Mouse (Mus musculus): ENCODE measurements around the gene Stkld1. TPM values are rescaled to one million over a fixed set of nuclear protein-coding genes. Genes with fewer than 3 reads are reported as not detected.
"Not testable (repeated sequence)": the region's sequence is repeated elsewhere in the genome, so short reads cannot be mapped to it uniquely, and the experiment has no call there.

Stkld1 gene
- not detected for total RNA-seq (2021)

DNA sequence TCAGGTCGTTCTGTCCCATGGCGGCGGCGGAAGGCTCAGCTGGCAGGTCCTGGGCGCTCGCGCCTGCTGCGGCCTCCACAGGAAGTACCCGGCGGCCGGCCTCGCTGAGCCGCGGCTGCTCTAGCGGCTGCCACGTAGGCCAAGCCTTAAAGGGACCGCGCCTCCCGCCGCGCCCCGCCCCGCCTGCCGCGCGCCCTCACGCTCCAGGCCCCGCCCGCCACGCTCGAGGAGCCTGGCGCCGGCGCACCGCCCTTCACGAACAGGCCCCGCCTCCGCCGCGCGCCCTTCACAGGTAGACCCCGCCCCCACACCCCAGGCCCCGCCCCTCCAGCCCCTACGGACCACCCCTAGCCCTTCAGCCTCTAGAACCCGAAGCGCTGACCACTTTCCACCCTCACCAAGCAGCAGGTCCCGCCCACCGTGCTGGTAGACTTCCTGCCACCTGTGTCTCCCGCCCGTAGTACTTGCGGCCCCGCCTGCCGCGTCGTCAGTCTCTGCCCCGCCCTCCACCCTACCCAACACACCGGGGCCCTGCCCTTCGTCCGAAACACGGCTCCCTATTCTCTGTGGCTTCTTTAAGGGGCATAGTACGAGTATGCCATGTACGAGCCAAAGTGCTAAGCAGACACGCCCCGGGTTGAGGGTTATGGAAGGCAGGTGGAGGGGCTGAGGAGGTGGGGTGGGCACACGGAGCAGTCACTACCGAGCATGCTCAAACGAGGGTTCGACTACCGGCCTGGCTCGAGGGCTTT, at the start of gene Stkld1, which contains the start of gene Surf4:
Stkld1 (plus strand) TSS at position 744 of the 752 bp plus-strand sequence.
Surf4 (minus strand) TSS at position 625 of the 752 bp plus-strand sequence.
- DNase-seq, result peak; percentile 93

DNA sequence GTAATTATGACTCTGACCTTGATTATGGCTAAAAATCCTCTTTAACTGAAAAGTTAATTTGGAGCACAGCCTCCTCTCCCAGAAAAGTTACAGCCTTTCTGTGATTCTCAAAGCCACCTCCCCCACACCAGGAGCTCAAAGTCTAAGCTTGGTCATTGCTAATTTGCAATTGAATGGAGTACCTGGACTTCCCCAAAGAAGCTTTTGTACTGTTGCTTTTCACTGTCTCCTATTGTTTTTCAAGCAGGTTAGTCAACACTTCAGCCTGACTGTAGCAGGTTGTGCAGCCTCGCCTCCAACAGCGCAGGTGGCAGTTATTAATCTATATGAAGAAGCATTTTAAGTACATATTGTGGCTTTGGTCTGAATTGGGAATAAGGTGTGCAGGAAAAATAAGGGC, 48.3 kb upstream of the Stkld1 start:
- DNase-seq, result not testable (repeated sequence)

DNA sequence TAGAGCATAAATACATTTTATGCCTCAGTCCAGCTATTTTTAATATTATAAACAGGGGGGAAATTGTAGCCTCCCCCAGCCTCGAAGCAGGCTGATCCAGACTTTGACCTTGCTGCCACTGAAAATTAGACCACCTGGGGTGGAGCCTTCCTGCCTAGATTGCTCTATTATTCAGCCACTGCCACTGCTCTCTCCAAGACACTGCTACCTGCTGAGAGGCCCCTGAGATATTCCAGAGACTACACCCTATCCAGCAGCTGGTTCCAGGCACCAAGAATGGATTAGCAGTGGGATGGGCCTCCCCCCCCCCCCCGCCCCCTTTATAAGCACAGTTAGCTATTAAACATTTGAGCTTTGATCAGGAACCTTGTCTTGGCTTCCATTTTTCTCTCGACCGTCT, 47.7 kb upstream of the Stkld1 start:
- DNase-seq, result not testable (repeated sequence)

DNA sequence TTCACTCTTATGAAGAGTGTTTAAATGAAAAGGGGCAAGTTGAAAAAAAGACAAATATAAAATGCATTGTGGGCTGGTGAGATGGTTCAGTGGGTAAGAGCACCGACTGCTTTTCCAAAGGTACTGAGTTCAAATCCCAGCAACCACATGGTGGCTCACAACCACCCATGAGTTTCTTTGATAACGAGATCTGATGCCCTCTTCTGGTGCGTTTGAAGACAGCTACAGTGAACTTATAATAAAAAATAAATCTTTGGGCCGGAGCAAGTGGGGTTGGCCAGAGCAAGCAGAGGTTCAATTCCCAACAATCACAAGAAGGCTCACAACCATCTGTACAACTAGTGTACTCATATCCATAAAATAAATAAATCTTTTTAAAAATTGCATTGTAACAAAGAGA, 37.9 kb upstream of the Stkld1 start:
- DNase-seq, result no peak

DNA sequence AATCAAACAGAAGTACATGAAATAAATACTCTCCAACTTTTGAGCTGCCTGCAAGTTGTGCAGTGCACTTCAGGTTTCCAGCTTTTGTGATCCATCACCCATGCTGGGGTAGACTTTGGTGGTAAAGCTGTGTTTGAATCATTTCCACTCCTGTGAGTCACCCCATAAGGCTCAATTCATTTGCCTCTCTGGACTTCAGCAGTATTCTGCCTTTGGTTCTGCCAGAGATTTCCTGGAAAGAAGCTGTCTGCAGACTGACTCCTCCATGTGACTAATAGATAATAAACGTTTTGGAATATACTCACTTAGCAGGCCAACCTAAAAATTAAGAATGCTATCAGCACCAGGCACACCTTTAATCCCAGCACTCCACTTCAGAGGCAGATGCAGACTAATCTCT, 33.1 kb upstream of the Stkld1 start:
- DNase-seq, result no peak

DNA sequence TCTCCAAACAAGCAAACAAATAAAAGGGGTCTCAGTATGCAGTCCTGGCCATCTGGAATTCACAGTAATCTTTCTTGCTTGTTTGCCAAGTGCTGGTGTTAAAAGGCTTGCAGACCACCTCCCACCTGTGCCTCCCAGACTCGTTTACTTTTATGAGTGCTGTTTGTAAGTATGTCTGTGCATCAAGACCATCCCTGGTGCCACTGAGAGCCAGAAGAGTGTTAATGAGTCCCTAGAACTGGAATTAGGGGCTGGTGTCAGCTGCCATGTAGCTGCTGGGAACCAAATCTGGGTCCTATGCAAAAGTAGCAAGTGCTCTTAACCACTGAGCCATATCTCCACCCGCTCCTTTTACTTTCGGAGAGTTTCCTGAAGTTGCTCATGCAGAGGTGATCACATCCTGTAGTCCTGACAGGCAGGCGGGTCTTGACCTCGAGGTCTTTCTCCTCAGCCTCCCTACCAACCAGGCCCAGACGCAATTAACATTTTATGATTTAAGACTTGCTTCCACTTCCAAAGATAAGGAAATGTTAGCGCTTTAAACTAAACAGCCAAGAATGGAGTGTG, 31.9 kb upstream of the Stkld1 start:
- no peak for DNase-seq

DNA sequence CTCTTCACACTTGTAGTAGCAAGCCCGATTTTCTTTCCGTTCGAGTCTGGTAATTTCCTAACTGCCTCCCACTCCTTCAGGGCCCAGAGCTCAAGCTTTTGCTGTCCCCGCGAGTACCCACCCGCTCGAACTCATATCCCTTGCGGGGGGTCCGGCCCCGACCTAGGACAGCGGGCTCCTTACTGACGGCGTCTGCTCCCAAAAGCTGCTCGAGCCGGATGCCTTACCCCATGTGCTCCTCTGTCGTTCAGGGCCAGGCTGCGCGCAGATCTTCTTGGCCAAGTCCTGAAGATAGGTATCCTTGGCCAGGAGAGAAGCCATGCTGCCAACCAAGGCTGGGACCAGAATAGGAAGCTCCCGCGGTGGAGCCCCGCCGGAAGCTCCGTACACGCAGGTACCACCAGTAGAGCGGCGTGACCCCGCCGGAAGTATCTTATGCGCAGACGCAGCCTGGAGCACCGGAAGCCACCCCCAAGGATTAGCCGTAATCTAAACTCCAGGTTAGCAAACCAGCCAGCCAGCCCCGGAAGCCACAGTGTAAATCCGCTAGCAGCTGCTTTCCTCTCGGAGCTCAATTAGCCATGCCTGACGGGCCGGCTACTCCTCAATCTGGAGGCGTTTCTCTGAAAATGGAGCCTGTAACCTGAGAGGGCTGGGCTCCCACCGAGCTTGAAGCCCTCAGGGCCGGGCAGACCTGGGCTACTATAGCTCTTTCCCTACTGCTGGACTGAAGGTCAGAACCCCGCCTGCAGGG, 31.2 kb upstream of the Stkld1 start, which contains the start of gene Surf6:
Surf6 (minus strand) TSS at position 413 of the 754 bp plus-strand sequence.
- peak; percentile 93 for DNase-seq

DNA sequence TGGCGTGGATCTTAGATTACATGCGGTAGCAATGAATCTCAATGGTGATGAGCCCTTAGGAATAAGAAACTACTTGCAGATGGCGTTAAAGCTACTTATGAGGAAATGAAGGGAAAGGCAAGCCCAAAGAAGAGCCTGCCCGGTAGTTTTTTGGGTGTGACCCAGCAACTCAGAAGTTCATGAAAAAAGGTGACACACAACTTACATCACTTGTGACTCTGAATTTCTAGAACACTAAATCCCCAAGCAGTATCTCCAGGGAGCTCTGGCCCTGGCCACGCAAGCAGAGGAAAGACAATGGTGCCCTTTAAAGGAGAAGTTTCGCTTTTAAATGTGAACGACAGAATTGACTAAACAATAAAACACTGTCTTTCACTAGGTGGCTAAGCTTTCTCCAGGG, 30.5 kb upstream of the Stkld1 start:
- no peak for DNase-seq

DNA sequence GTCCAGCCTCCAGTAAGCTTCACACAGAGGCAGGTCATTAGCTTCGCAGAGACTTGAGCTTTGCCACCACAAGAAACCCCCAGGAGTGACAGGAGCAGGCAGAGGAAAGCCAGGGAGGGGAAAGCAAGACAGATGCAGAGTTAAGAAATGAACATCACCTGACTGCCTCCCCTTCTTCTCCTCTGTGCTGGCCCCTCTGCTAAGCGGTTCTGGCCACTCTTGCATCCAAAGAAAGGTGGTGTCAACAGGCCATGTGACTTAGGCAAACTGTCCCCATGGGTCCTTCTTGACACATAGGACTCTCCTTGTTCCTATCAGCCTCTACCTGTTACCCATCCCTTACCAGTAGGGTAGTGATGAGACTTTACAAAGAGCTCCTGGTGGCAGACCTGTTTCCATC, 27.9 kb upstream of the Stkld1 start:
- DNase-seq, result no peak

DNA sequence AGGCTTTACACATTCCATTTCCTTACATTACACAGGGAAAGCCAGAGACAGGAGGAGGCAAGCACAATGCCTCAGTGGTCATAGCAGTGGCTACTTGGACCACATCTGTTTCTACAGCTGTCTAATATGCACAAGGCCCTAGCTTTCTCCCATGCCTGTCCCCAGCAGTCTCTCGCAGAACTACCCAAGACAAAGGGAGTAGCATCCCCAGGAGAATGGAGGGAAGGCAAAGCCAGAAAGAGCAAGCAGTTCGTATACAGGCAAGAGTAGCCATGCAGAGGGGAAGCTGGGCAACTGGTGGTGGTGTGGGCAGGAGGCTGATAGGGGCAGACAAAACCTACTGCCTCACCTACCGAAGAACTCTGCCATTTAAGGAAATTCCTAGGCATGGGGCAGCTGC, 27.4 kb upstream of the Stkld1 start:
- no peak for DNase-seq

DNA sequence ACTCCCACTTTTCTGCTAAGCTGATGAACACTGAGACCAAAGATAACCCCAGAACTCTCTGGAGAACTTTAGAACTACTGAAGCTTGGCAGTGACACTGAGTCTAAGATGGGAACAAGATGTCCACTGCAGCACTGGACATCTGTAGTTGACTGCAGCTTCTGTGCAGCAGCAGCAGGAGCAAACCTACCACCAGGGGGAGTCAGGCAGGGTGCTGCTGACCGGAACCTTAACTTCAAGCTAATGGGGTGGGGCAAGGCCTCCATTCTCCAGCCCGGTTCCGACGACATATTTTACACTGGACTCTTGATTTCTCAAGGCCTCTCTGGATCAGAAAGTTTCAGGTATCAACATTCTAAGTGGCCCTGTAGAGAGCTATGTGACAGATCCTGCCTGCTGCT, 26.7 kb upstream of the Stkld1 start:
- peak; percentile 67 for DNase-seq

DNA sequence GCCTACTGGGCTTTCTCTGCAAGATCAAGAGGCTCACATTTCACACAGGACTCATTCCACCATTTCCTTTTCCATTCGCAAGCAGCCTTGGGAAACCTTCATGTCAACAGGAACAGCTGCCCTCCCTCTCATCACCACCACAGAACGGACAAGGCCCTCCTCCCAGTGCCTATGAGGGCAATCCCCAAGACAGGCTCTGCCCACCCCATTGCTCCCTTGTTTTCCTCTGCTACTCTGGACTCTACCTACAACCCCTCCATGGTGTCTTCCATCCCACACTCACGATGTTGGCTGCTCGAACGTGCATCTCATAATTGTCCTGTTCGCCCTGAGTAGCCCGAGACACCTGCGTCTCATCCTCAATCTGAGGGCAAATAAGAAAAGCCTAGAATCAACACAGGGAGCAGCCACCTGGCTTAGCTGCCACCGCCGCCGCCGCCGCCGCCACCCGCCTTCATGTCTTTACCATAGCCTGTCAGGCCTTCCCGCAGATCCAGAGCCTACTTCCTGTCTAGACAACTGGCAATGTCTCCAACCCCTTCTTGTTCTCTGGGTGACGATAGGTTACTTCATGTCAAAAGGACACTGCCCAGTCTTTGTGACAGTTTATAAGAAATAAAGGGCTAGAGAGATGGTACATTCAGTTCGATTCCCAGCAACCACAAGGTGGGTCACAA, 25.0 kb upstream of the Stkld1 start:
- DNase-seq, result no peak

DNA sequence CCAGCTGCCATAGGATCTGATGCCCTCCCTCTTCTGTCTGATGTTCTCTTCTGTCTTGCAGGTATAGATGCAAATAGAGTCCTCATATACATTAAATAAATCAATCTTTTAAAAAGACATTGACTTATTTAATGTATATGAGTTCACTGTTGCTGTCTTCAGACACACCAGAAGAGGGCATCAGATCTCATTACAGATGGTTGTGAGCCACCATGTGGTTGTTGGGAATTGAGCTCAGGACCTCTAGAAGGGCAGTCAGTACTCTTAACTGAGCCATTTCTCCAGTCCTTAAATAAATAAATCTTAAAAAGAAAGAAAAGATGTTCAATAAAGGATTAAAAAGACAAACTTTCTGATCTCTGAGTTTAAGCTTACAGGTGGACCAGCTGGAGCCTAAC, 24.5 kb upstream of the Stkld1 start:
- DNase-seq, result no peak

DNA sequence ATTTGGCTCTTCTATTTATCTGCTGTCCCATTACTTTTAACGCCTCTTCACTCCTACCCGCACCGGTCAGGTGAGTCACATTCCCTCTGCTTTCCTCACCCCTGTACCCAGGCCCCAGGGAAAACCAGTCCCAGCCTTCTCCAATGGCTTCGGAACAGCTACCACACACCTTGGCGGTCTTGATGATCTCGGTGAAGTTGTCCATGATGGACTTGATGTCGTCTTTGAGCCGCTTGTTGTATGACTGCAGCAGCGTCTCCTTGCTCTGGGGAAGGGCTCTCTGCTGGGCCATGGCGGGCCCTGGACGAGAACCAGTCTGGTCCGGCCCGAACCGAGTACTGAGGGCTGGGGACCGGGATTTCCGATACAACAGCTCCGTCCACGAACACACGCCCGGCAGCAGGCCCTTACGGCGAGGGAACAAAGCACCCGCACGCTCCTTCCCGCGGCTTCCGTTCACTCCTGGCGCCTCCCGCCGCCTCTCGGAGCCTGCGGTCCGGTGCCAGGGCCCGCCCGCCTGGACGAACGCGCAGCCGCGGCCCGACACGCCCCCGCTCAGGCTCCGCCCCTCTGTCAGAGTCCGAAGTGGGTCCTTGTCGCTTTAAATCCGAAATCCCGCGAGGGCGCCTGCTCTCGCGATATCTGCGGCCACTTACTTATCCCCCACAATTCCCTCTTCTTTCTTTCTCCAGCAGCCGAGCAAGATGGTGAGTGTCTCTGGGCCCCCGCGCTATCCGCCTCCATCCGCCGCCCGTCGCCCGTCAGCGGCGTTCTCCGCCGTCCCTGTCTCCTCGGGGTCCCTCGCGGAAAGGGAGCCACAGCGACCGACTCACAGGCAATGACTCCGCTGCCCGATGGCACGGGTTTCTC, 23.5 kb upstream of the Stkld1 start, which contains the start of the genes Med22 and Rpl7a:
Med22 (minus strand) TSS at position 554 of the 870 bp plus-strand sequence.
Rpl7a (plus strand) TSS at position 641 of the 870 bp plus-strand sequence.
- DNase-seq, result peak; percentile 100

DNA sequence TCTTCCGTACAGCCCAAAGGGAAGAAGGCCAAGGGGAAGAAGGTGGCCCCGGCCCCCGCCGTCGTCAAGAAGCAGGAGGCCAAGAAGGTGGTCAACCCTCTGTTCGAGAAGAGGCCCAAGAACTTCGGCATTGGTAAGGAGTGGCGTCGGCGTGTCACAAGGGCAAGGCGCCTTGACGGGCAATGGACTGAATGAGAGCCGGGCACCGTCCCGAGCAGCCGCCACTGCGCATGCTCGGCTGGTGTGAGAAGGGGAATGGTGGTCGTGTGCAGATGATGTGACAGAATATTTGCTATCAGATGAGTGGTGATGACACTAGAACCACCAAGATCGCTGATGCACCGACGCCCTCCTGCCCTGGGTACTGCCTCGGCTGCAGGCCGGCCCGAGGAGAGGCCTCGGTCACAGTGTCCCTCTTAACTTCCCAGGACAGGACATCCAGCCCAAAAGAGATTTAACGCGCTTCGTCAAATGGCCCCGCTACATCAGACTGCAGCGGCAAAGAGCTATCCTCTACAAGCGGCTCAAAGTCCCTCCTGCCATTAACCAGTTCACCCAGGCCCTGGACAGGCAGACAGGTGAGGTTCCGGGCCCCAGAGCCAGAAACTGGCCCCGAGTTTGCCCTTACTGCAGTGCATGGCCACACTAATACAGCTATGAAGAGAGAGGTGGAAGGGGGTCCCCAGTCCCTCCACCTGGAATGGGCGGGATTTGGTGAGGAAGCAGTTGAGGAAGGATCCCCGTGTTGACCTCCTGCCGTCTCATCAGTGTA, 22.7 kb upstream of the Stkld1 start:
- peak; percentile 74 for DNase-seq

DNA sequence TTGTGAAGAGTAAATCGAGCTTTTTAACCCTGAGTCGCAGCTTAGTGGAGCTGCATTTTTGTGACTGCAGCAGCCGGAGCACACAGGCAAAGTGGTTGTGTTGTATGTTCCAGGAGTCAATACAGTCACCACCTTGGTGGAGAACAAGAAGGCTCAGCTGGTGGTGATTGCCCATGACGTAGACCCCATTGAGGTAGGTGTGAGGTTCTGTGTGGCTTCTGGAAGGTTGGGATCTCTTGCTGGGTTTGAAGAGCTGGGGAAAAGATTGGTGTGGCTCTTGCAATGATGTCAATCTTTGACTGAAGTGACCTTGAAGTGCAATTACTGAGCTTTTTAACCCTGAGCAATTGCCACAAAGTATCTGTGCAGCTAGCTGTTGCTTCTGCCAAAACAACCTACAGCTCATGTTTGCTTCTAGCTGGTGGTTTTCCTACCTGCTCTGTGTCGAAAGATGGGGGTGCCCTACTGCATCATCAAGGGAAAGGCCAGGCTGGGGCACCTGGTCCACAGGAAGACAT, 21.5 kb upstream of the Stkld1 start:
- no peak for DNase-seq

DNA sequence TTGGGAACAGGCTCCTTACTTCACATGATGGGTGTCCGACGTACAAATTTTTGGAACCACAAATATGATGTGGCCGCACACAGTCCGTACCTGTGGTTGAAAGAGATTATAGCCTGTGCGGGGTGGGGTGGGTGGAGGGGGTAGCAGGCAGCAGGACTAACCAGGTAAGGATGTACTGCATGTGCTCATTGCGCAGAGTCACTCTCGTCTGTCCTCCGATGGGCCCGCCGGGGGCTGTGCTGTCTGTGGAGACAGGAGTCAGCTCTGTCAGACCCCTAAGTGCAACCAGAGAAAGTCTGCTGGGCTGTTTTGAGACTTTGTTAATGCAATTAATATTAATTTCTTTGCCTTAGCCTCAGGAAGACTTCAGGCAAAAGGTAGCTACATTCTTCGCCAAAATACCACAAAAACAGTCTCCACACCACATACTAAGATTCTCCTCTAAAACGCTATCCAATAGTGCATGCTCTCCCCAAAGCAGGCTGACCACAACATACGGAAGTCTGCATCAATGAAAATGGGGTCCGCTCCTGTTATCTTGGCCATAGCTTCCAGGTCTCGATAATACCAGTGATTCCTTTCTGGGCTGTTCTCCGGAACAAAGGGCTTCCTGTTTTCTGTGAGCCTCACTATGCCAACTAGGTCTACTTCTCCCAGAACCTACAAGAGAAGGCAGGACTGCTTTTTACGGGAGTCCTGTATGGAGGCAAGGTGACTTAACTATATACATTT, 20.3 kb upstream of the Stkld1 start:
- DNase-seq, result no peak

DNA sequence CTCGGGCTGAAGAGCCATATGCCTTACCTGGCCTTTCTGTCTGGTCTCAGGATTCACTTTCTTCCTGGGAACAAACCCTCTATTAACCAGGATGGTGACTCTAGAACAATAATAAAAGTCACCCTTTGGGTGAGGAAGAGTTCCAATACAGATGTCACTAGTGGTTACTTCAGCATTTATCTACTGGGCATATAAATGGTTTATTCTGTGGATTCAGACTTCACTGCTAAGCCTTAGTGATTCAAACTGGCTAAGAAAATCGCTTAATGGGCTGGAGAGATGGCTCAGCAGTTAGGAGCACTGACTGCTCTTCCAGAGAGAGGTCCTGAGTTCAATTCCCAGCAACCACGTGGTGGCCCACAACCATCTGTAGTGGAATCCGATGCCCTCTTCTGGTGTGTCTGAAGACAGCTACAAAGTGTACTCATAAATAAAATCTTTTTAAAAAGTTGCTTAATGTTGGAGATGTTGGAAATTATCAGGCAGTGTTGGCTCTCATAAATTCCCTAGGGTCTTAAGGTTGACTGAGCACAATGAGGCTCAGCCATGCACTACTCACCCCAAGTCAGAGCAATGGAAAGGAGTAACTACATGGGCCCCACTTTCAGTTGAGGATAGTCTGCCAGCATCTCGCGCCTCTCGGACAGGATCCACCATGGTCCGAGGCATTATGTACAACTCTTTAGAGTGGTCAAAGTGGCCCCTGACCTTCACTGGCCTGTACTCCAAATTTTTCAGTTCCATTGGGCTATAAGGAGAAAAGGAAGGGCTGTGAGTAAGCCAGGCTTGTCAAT, 19.5 kb upstream of the Stkld1 start:
- DNase-seq, result no peak

Measured in heart, postnatal 4 days (tissue).